Mouse (Mus musculus) ovary, postnatal 14 days (tissue): Measurements from ENCODE around the gene Akap9.
"Not testable (repeated sequence)": the region's sequence is repeated elsewhere in the genome, so short reads cannot be mapped to it uniquely, and the experiment has no call there.

Experiments used
- DNase-seq: peaks from one replicate; pipeline ENCODE4 v3.0.0; 2022; ENCODE audit warnings: low spot score

Gene Akap9

DNA sequence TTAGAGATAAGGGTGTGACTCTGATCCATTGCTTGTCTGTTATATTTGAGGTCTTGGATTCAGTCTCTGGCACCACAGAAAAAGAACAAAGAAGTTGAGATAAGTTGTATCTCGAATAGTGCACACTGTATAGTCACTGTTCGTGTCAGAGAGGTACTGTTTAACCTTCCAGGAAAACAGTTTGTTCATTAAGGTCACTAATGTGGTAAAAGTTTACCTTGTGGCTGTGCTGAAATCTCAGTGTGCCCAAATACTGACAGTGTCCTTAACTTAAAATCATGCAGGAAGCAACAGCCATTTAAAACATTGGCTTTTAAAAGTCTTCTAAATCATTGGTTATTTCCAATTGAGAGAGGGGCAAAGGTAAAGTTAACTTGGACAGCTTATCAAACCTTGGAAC, 43.1 kb downstream of the Akap9 start:
- DNase-seq, result no peak

DNA sequence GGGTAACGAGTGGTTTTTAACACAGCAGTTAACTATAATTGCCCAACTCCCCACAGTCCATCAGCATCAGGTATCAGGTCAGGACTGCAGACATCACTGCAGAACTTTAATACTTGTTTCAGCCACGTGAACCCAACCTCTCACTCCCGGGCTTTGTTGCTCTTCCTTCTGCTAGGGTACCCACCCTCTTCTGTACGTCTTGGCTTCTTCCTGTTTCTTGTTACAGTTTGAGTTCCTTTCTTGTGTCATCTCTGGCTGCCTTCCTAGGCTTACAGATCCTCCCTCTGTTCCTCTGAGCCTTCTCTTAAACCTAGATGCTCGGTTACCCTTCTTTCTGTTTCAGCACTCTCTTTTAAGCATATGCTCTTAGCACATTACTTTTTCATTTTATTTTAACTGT, 45.9 kb downstream of the Akap9 start:
- DNase-seq, result no peak

DNA sequence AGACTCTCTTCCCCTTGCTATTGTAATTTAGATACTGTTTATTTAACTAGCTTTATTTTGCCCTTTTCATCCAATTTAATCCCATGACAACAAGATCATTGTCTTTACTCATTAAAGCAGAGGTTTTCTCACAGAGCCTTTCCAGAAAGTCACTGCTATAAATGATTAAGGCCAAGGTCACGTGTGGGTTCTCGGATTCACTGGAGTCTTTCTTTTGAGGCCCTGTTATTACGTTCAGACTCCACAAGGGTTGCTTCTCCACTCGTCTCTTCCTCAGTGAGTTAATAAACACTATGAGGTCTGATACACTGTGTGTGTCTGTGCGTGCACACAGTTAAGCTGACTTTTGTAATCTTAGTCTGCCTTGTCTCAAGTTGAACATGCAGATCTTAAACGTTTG, 47.0 kb downstream of the Akap9 start:
- DNase-seq, result no peak

DNA sequence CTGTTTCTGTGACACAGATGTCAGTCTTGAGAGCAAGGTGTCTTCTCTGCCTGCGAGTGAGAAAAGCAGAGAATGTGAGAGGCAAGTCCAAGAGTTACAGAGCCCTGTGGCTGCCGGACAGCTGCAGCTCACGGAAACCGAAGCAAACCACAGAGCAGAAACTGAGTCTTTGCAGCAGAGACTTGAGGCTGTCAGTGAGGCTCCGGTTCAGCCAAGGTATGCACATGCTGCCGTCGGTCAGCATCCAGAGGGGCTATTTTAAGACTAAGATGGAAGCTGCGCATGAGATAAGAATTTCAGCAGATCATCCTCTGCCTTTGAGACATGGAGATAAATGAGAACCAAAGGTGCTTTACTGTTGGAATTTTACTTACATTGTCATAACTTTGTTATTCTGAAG, 48.3 kb downstream of the Akap9 start:
- no peak for DNase-seq

DNA sequence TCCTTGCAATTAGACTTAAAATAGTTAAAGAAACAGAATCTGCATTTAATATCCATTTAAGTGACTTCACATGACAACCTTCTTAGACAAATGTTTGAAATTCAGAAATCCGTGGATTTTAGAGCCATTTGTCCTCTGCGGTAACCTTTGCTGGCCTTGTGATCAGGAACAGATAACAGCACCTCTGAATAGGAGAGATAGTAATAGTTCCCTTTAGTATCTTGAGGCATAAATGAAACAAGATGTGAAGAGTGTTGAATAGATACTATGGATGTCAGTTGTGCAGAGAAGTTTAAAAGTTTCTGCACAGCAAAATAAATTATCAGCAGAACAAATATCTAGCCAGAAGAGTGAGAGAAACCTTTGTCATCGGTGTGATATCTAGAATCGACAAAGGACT, 50.0 kb downstream of the Akap9 start:
- no peak for DNase-seq

DNA sequence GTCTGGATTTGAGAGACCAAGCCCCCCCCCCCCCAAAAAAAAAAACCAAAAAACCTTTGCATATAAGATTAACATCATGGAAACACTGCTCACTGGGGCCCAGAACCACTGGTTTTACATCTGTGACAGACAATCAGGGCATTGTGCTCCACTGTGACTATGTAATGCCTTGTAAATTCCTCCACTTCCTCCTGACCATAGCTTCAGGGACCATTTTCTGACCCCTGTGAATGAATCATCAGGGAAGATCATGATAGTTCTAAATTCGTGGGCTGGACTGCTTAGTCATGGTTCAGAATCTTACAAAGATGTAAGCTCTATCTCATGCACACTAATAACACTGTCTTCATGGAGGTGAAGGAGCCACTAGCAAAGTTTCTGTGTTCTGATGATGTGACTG, 61.8 kb downstream of the Akap9 start:
- no peak for DNase-seq

DNA sequence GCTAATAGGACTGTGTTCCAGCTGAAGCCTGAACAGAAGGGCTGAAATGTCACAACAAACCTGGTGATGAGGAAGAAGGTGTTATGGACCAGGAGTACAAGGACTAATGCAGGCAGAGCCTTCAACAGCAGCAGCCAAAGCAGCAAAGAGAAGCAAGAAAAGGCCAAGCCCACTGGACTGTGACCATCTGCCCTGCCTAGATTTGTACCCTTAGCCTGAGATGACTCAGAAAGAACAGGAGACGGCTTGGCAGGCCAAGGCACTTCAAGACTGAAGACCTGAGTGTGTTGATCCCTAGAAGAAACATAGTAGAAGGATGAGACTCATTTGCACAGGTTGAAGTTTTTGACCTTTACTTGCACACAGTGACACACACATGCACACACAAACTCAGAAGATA, 62.6 kb downstream of the Akap9 start:
- no peak for DNase-seq

DNA sequence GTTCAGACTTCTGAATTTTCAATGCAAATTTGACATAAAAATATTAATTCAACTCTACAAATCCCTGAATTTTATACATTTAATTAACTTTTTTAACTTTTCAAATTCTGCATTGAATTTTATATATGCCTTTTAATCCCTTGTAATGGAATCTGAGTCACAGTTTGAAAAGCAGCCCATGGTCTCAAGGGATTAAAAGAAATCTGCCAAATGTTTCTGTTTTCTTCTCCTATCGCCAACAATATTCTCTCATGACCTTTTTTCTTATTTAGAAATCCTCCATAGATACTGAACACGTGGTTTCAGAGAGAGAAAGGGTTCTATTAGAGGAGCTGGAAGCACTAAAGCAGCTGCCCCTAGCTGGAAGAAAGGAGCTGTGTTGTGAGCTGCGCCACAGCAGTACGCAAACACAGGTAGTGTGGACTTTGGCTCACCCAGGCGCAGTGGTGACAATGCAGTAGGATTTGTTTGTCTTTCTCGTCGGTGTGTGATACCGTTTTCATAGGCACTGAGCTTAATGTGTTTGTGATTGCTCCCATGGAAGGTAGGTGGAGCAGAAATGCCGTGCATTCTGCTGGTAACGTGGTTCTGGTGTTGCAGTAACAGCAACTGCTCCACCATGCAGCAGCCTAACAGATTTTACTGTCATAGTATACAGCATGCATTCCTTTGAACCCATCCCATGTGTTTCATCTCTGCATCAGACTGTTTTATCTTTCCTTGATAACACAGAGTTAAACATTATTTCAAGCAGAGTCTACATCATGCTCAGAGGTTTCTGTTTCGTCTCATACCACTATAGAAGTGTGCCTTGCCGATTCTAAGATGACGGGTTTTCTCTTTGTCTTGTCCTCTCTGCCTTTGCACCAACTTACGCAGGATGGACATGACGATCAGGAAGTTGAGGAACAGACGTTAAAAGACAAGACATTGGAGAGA, 76.9 kb downstream of the Akap9 start:
- DNase-seq, result no peak

DNA sequence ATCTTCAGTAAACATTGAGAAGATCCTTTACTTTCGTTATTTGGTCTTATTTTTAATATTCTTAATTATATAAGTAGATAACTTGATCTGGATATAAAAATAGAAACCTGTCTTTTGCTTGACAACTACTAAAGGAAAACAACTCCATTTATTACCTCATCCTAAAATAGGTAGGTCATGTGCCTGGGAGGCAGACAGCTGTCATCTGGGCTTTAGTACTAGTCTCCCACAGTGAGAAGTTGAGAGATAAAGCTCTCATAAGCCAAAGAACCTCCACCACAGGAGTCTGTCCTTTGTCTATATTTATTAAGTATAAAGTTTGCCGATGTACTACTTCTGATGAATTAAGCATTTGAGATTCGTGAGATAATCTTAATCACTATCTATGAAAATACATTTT, 78.8 kb downstream of the Akap9 start:
- no peak for DNase-seq

DNA sequence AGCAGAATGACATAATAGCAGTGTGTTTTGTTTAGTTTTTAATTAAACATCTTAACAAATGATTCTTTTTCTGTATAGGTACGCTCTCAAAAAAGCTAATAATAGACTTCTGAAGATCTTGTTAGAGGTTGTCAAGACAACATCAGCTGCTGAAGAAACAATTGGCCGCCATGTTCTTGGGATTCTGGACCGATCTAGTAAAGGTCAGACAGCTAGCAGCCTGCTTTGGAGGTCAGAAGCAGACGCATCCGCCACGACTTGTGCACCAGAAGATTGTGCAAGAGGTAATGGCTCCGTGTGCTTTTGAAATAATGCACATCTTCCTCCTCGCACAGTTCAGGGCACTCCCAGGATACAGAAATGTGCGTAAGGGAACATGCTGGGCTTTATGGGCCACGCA, 80.4 kb downstream of the Akap9 start:
- DNase-seq, result no peak

DNA sequence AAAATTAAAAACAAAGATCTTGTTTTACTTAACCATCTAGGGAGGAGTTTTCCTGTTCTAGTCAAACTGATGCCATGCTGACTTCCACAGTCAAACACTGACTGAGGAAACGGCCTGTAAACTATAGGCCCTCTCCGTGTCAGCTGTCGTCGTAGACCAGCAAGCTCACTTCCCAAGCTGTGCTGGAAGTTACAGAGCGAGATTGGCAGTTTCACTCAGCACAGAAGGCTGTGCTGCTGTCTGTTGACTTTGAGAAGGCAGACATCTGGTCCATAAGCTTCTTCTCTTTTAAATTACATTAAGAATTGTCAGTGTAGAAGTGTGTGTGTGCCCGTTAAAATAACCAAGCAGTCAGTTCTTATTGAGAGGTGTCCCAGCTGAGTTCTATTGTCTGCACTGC, 81.7 kb downstream of the Akap9 start:
- DNase-seq, result no peak

DNA sequence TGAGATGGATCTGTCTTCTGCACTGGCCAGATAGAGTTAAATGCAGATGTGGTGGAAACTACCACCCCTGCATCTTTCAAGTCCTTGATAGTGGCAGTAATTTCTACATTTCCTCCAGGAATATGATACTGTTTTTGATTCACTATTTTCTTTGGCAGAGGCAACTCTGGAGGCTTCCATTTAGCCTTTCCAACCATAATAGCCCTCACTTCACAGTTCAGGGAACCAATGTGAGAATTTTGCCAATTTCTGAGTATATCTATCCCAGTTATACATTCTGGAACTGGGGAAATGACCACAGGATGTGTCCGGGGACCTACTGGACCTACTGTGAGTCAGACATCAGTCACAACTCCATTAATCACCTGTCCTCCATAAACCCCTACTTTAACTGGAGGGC, 89.8 kb downstream of the Akap9 start:
- not testable (repeated sequence) for DNase-seq

DNA sequence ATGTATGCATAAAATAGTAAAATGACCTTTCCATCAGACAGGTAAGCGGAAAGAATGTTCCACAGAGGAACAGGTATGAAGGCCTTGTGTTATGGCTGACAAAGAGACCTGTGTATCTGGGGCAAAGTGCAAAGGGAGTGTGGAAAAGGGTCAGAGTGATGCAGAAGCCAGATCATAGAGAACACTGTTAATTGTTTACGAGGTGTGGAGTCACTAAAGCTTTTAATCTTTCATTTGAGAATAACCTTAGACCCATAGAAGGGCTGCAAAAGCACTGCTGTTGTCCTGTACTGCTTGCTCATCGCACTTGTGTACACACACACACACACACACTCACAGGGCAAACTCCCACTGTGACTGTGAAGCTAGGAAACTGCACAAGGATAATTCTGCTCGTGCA, 91.5 kb downstream of the Akap9 start:
- no peak for DNase-seq

DNA sequence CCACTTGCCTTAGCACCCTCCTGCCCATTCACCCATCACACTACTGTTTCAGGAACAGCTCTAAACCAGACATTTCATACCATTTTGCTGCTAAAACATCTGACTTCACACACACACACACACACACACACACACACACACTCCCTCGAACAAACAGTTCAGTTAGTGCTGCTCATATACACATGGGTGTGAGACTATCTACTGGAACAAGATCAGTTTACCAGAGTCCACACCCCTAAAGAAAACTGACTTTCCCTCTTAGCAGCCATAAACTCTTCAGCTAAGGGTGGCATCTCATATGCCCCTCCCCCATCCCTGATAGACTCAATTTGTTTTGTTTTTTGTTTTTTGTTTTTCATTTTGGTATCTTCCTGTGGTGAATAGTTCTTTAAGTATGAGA, 92.2 kb downstream of the Akap9 start:
- no peak for DNase-seq

DNA sequence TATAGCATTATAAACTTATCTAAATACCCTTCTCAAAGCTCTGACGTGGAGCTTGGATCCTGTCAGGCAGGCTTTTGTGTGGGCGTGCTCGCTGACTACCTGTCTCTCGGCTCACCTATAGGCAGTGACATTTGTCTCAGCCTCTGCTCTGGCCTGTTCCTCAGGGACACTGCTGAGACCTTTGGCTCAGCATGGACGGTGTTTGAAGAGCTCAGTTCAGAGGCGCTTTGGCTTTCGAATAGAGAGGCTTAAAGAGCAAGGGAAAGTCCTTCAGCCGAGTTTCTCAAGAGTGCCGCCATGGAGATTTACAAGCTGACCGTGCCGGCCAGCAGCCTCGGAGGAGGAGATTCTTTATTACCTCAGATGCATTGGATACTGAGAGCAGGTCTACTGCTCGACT, 95.3 kb downstream of the Akap9 start:
- no peak for DNase-seq

DNA sequence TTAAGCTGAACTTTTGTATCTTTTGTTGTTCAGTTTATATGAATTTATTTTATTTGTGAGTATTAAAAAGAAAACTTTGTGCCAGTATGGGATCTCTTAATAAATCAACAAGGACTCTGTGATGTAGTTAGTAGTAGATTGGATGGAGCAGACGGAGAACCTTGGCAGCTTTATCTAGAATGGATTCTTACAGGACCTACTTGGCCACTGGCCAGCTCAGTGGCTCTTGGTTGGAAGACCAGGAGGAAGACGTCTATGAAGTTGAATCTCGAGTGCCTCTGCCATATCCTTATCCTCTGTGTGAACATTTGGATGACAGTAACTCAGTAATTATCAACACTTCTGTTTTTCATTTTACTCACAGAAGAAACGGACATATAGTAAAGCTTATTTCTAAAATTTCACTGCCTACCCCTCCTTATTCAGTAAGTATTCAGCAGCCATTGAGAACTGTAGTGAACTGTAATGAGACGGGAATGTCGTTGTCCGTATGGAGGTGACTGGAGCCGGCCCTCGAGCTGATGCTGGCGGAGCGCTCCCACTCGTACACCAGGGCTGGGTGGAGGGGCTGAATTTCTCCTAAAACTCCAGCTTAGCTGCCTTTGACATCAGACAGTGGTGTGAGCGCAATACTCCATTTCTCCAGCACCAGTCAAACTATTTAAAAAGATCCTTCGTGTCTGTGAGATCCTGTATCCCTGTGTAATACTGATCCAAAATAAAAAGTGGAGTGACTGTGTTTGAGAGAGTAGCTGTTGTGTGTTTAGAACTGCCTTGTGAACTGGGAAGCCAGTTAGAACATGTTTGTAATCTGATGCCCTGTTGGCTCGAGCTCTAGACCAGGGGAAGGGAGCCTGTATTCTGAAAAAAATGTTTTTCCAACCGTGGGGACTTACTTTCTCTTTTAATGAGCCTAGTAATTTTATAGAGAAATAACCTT, 96.2 kb downstream of the Akap9 start:
- DNase-seq, result peak; percentile 26

DNA sequence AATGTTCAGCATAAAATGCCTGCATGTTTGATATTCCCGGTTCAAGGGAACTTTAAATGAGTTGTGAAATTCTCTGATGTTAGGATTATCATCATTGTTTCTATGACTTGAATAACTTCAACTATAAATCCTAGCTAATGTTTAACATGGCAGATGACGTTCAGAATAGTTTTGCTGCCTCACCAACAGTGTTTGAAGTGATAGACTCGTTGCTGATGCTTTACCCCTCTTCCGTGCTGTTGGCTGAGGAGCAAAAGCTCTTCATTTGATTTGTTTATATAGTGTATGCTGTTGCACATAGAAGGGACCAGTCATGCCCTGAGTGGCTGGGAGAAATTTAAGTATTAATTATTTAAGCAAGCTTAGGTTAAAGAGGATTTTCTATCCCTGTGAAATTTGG, 96.9 kb downstream of the Akap9 start:
- DNase-seq, result no peak

DNA sequence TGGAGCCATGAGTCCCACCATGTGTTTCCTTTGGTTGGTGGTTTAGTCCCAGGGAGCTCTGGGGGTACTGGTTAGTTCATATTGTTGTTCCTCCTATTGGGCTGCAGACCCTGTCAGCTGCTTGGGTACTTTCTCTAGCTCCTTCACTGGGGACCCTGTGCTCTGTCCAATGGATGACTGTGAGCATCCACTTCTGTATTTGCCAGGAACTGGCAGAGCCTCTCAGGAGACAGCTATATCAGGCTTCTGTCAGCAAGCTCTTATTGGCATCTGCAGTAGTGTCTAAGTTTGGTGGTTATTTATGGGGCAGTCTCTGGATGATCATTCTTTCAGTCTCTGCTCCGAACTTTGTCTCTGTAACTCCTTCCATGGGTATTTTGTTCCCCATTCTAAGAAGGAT, 98.5 kb downstream of the Akap9 start:
- not testable (repeated sequence) for DNase-seq

DNA sequence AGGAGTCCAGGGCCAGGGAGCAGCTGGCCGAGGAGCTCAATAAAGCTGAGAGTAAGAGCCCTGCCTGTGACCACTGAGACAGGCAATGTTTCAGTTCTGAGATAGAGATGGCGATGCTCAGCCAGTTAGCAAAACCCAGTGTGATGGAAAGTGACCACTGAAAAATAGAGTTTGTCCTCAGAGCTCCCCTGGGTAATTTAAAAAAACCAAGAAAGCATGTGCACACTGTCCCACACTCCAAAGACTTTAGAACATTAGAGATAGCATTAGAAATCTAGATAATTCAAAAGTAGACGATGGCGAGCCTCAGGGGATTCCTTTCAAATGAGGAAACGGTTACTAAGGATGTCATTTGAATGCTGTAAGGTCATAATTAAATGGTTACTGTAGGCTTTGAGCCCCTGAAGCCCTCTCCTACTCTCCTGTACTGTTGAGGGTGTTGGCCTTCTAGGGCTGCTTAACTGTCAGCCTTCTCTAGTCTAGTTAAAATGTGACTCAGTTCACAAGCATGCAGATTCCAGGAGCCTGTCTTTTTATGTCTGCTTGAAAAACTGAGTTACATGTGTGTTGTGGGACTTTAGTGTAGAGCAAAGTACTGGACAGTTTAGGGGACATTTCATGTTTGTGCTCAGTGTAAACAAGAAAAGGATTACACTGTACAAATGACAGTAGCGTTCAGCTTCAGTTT, 100.8 kb downstream of the Akap9 start:
- no peak for DNase-seq

DNA sequence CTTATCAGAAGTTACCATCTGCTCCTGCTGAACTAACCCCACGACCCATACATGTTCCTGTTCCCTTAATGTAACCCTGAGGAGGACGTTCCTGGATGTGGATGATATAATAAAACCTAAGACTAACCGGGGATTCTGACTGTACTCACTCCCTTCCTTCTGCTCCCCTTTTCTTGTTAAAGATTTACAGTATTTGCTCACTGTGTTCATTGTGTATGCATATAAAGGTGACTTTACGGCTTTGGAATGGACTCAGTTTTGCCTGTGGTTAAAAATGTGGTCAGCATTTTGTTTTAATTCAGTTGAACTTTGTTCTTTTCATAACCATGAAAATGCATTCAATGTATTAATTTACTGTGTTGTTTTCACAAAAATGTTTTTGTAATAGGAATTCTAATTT, 104.0 kb downstream of the Akap9 start:
- no peak for DNase-seq

DNA sequence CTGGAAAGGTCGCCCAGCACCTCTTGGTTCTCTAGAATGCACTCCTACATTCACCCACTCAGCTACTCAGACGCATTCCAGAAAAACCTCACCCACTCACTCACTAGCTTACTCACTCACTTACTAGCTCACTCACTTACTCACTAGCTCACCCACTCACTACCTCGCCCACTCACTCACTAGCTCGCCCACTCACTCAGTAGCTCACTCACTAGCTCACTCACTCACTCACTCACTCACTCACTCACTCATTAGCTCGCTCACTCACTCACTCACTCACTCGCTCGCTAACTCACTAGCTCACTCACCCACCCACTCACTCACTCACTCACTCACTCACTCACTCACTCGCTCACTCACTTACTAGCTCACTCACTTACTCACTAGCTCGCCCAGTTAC, 108.8 kb downstream of the Akap9 start:
- DNase-seq, result no peak

DNA sequence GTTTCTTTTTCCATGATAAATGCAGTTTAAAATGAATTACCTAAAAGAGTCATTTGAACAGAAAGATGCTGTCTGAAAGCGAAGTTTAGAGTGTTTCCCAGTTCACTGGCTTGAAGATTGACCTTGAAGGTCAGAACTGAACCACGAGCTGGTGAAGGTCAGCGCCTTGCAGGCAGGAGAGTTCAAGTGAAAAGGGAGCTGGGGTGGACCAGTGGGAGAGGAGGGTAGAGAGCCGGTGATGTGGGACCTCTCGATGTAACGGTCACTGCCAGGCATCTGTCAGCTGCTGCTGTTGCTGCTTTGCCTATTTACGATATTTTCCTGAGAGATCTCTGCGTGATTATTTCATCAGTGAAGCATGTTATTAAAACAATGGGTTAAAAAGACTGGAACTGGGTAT, 111.5 kb downstream of the Akap9 start:
- DNase-seq, result no peak

DNA sequence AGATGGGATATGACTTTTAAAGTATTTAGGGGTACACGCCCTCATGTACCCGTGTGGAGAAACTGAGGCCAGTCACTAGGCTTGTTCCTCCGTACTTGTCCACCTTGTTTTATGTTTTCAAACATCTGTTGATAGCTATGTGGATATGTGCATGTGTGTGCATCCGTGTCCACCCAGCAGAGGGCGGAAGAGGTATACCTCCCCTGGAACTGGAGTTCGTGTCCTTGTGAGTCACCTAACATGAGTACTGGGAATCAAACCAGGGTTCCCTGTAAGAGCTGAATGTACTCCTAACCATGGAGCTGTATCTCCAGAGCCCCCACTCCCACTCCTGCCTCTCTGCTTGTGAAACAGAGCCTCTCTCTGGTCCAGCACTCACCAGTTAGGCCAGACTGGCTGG, 112.5 kb downstream of the Akap9 start:
- no peak for DNase-seq
